Mouse (Mus musculus): Measurements from ENCODE around the gene Filip1.
"Not testable (repeated sequence)": the region's sequence is repeated elsewhere in the genome, so short reads cannot be mapped to it uniquely, and the experiment has no call there.

The Filip1 gene

GRCm38 (mm10) chr9:80012751-80013150, at the start of gene Filip1:
Gene Filip1, minus strand, starts transcription at chr9:80012851.
- DNase-seq, result no peak

DNA sequence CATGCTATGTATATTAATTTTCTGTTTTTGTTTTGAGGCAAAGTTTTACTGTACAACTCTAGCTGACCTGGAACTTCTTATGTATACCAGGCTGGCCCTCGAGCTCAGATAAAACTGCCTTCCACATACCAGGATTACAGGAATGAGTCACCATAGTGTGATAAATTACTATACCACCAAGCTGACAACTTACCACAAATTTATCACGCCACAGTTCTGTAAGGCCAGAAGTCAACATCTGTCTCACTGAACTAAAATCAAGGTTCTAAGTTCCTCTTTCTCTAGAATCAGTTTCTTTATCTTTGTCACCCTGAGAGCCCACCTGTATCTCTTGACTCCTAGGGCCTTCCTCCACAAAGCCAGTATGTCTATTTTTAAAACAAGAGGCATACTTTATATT, 45.0 kb upstream of the Filip1 start:
- no peak for DNase-seq

DNA sequence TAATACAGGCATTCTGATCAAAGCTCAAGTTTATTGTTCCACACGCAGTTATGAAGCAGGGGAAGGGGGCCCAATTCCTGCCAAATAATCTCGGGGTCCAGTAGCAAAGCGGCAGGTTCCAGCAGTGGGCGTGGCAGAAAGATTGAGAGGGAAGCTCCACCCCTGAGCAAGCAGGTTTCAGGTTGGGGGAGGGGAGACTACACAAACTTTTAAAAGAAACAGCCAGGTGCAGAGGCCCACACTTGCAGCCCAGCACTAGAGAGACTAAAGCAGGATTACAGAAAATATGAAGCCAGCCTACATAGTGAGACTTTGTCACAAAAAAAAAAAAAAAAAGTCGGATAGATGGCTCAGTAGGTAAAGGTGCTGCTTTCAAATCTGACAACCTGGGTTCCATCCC, 40.3 kb upstream of the Filip1 start:
- DNase-seq, result no peak

GRCm38 (mm10) chr9:80049271-80049670, 36.6 kb upstream of the Filip1 start:
- not testable (repeated sequence) for DNase-seq

GRCm38 (mm10) chr9:80044301-80044700, 31.6 kb upstream of the Filip1 start:
- not testable (repeated sequence) for DNase-seq

GRCm38 (mm10) chr9:80039296-80039815, 26.7 kb upstream of the Filip1 start:
- no peak for DNase-seq

DNA sequence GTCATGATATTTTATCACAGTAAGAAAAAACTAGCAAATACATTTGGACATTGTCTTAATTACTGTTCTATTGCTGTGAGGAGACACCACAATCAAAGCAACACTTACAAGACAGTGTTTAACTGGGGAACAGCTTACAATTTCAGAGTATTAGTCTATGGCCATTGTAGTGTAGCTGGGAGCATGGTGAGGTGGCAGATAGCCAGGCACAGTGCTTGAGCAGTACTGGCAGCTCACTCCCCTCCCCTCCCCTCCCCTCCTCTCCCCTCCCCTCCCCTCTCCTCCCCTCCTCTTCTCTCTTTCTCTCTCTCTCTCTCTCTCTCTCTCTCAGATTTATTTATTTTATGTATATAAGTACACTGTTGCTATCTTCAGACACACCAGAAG, 25.3 kb upstream of the Filip1 start:
- DNase-seq, result no peak

DNA sequence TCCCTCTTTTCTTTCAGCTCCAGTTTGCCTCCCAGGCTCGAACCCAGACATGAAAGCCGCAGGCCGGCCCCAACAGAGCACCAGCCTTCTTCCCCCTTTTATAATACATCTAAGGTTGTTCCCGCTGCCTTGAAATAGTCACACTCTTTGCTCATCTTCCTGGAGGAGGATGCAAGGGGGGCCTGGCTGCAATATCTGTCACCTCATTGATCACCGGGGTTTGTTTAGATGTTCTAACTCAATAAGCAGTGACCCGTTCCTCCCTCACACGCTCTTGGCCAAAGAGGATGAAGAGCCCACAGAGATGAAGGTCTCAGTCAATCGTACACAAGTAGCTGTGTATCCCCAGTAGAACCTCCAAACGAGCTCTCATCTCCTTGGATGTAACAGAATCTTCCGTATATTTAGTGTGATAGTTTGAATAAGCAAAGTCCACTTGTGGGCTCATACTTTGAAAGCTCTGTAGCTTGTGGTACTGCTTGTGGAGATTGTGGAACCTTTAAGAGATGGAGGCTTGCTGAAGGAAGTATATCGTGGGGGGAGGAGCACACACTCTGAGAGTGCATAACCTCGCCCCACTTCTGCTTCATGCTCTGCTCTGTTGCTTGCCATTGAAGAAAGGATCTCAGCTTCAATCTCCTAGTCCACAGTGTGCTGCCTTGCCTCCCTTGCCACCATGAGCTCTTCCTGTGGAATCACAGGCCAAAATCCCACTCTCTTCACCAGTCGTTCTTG, 24.8 kb upstream of the Filip1 start:
- no peak for DNase-seq

DNA sequence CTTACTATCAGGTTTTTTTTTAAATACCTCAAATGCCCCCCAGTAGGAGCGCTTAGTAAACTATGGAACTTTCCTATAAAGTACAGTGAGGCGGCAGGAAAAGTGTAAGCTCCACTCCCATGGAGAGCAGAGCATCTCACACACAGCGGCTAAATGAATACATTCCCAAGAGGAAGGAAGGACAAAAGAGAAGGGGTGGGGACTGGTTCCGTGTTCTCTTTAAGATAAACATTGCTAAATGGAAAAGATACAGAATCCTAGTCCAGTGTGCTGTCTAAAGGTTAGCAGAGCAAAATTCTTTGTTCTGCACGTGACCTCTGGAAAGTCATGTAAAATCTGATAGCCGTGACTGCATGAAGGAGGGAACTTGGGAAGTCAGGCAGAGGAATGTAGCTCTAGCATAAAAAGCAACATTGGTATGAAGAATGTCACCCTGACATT, 13.9 kb upstream of the Filip1 start:
- DNase-seq, result peak; percentile 15

- peak; percentile 52 for DNase-seq
Observed at GRCm38 (mm10) chr9:80026017-80026416, 13.4 kb upstream of the Filip1 start.

DNA sequence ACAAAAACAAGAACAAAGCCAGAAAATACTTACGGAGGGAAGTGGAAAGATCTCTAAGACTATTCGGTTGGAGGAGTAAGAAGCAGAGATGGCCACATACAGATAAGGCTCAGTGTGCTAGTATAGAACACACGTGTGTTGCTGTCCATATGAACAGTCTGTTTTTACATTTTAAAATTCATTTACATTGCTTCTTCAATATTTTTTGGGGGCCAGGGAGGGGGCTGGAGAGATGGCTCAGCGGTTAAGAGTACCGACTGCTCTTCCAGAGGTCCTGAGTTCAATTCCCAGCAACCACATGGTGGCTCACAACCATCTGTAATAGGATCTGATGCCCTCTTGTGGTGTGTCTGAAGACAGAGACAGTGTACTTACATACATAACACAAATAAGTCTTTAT, 12.7 kb upstream of the Filip1 start:
- DNase-seq, result not testable (repeated sequence)

- DNase-seq, result no peak
Observed at GRCm38 (mm10) chr9:80022821-80023220, 10.2 kb upstream of the Filip1 start.

GRCm38 (mm10) chr9:80021648-80022047, 9.0 kb upstream of the Filip1 start:
- no peak for DNase-seq

- DNase-seq, result no peak
Observed at GRCm38 (mm10) chr9:80020429-80020828, 7.8 kb upstream of the Filip1 start.

DNA sequence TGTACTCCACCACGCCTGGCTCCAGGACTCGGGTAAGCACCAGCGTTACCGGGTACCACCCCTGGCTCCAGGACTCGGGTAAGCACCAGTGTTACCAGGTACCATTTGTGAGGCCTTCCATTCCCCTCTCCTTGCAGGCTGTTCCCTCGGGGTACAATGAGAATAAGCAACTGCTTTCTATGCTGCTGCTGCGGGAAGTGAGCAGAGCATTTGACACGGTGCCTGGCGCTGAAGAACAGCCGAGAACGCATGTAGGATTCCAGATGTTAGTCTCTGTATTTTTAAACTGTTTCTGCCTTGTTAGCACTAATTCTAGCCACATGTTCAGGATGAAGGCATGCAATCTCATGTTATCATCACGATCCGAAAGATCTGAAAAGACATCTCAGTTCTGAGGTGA, 635 bp downstream of the Filip1 start:
- DNase-seq, result no peak

- DNase-seq, result peak; percentile 69
Observed at GRCm38 (mm10) chr9:80002394-80003188, 10.1 kb downstream of the Filip1 start.

- DNase-seq, result no peak
Observed at GRCm38 (mm10) chr9:79997282-79997681, 15.4 kb downstream of the Filip1 start.

GRCm38 (mm10) chr9:79994296-79994695, 18.4 kb downstream of the Filip1 start:
- DNase-seq, result no peak

GRCm38 (mm10) chr9:79993066-79993465, 19.6 kb downstream of the Filip1 start:
- DNase-seq, result no peak

- DNase-seq, result no peak
Observed at GRCm38 (mm10) chr9:79990456-79991017, 22.1 kb downstream of the Filip1 start.

DNA sequence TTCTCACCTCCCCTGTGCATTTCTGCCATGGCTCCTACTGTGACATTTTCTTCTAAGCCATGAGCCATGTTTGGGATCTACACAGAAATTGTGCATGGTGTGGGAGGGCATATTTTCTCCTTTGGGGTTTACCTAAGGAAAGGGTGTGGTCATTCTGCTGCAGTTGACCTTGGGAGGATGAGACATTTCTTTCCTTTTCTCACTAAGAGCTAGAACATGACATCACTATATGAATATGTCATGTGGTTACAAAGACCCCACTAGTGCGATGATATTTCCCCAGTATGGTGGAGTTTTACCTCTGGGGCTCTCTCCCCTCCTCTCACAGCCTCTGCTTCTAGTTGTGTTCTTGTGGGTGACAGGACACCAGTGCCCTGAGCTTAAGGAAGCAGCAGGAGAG, 22.9 kb downstream of the Filip1 start:
- no peak for DNase-seq

DNA sequence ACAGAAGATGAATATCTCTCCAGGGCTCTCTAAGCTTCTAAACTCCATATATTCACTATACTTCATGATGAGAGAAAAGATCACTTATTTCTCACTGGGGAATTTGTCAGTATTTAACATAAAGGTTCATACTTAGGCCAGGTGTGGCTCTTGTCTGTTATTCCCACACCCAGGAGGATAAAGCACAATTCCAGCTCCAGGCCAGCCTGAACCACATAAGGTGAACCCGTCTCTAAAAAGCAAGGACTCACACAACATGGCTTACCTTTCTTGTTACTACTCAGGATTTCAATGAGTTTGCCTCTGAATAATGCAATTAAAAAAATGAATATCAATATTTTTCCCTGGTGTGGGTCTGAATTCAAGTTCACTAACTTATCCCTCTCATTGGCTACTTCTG, 23.6 kb downstream of the Filip1 start:
- DNase-seq, result no peak

GRCm38 (mm10) chr9:79983244-79983643, 29.4 kb downstream of the Filip1 start:
- no peak for DNase-seq

- DNase-seq, result no peak
Observed at GRCm38 (mm10) chr9:79979274-79979673, 33.4 kb downstream of the Filip1 start.
